Mouse (Mus musculus): ENCODE measurements around the gene Nvl. TPM values are rescaled to one million over a fixed set of nuclear protein-coding genes. Genes with fewer than 3 reads are reported as not detected.

The Nvl gene
- 52.6 and 61.5 TPM in 2 replicates for polyA plus RNA-seq (2012; rRNA removed)

DNA sequence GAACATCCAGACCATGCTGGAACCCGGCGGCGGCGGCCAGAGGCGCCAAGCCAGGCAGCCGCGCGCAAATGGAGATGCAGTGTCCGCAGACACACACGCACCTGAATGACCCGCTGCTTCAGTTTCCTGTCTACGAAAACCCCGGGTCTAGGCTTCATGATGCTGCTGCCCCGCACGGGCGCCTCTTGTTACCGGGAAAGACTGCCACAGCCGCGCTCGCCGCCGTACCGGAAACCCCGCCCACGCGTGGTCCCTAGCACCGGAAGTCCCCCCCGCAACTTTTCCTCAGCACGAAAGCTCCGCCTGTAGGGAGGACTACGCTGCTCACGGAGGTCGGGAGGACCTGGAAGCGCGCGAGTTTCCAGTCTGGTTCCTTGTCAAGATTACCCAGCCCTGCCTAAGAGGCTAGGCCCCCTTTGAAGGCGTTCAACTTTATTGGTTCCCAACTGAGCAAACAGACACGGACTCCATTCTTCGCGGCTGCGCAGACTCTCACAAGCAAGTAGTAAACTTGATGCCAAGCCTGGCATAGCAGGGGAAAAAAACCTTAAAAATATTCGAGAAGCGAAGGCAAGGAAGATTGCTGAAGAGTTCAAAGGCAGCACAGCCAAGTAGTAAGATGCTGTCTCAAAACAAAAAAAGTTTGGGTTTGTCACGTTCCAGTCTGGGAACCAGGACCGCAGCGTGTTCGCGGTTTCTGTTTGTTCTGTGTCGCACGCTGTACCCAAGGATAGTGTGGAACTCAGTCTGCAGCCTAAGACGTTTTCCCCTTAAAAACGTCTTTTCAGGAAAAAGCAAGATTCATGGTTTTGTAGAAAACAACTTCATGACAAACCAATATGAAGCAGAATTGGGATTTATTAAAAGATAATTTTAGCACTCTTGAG is at the start of gene Nvl, which contains the start of gene Cnih4:
Nvl (minus strand) TSS at position 255 of the 887 bp plus-strand sequence.
Cnih4 (plus strand) TSS at position 744 of the 887 bp plus-strand sequence.
- peak; percentile 91 to 96 for DNase-seq
- peak within 1 kb of the TSS; percentile 25 for H3K27ac ChIP-seq (ENCODE audit: insufficient read depth, low read length)
- under 1% methylated on average over 52 of the region's 52 CpGs for WGBS
- TF ChIP-seq POLR2A (IDR thresholded peaks at IDR 0.05; ENCODE audit: borderline replicate concordance, insufficient read depth, low read length) (no peak; the same call in 1 of the 2 replicates), CTCF (IDR thresholded peaks at IDR 0.05; ENCODE audit: borderline replicate concordance, insufficient read depth, low read depth, low read length) (no peak)
- peaks cover 5% of the 10 kb centered on the region; the same call in 1 of the 2 replicates for H3K4me1 ChIP-seq (ENCODE audit: control insufficient read depth, insufficient read depth, low read length)
- peak within 1 kb of the TSS; percentile 66 for H3K4me3 ChIP-seq (replicated peaks; ENCODE audit: insufficient read depth, low read depth, low read length)
- no peaks in the 10 kb centered on the region for H3K27me3 ChIP-seq (ENCODE audit: control insufficient read depth, insufficient read depth, low read length)

- DNase-seq: no peak
- H3K27me3 ChIP-seq (ENCODE audit: control insufficient read depth, insufficient read depth, low read length): no peaks in the 10 kb centered on the region
- TF ChIP-seq CTCF (IDR thresholded peaks at IDR 0.05; ENCODE audit: borderline replicate concordance, insufficient read depth, low read depth, low read length): no peak
- no peak for TF ChIP-seq POLR2A (IDR thresholded peaks at IDR 0.05; ENCODE audit: borderline replicate concordance, insufficient read depth, low read length)
- H3K4me3 ChIP-seq (replicated peaks; ENCODE audit: insufficient read depth, low read depth, low read length): no peak overlapping the region
- 87% methylated on average over 4 of the region's 4 CpGs for WGBS
- H3K4me1 ChIP-seq (ENCODE audit: control insufficient read depth, insufficient read depth, low read length): no peaks in the 10 kb centered on the region
- H3K27ac ChIP-seq (ENCODE audit: insufficient read depth, low read length): no peak overlapping the region
These were observed 44.9 kb upstream of the Nvl start for GRCm38 (mm10) chr1:181188925-181189324.

DNA sequence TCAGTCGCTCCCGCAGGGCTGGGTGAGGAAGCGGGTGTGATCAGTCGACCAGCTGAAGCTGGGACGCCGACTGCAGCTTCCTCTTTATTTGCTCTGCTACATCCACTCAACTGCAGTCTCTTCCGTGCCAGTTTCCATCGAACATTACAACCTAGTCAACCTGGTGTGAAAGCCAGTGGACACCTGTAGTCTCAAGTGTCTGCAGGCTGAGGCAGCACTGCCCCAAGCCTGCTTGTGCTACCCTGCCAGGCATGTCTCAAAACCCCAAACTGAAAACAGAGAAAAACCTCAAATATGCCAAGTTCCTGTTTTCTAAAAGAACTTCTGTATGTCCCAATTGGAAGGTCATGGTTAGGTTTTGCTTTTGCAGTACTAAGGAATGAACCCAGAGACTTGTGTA is 26.2 kb upstream of the Nvl start:
- TF ChIP-seq CTCF (IDR thresholded peaks at IDR 0.05; ENCODE audit: borderline replicate concordance, insufficient read depth, low read depth, low read length) (no peak), POLR2A (IDR thresholded peaks at IDR 0.05; ENCODE audit: borderline replicate concordance, insufficient read depth, low read length) (no peak)
- H3K4me1 ChIP-seq (ENCODE audit: control insufficient read depth, insufficient read depth, low read length): no peaks in the 10 kb centered on the region
- DNase-seq: no peak
- no peaks in the 10 kb centered on the region for H3K27me3 ChIP-seq (ENCODE audit: control insufficient read depth, insufficient read depth, low read length)
- H3K4me3 ChIP-seq (replicated peaks; ENCODE audit: insufficient read depth, low read depth, low read length): no peak overlapping the region
- WGBS: 85% methylated on average over 8 of the region's 8 CpGs
- H3K27ac ChIP-seq (ENCODE audit: insufficient read depth, low read length): no peak overlapping the region

DNA sequence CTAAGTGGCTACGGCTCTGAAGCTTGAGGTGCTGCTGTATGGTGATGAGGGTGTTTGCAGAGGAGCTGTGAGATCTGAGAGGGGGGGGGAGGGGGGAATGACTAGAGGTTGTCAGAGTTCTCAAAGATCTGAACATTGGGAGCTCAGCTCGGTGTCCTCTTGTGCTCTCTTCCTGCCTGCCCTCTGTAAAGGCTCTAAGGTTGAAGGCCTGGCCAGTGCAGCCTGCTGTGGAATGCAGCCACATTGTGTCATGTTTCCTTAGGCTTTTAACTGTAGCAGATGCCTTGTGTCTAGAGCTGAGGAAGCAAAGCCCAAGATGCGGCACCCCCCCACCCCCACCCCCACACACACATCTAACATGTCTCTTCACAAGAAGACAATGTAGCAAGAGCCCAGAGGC is 24.4 kb upstream of the Nvl start:
- 76% methylated on average over 3 of the region's 3 CpGs for WGBS
- H3K27me3 ChIP-seq (ENCODE audit: control insufficient read depth, insufficient read depth, low read length): no peaks in the 10 kb centered on the region
- TF ChIP-seq POLR2A (IDR thresholded peaks at IDR 0.05; ENCODE audit: borderline replicate concordance, insufficient read depth, low read length) (no peak), CTCF (IDR thresholded peaks at IDR 0.05; ENCODE audit: borderline replicate concordance, insufficient read depth, low read depth, low read length) (no peak)
- H3K4me1 ChIP-seq (ENCODE audit: control insufficient read depth, insufficient read depth, low read length): no peaks in the 10 kb centered on the region
- DNase-seq: no peak
- no peak overlapping the region for H3K27ac ChIP-seq (ENCODE audit: insufficient read depth, low read length)
- H3K4me3 ChIP-seq (replicated peaks; ENCODE audit: insufficient read depth, low read depth, low read length): no peak overlapping the region

GRCm38 (mm10) chr1:181167816-181168215 is 23.8 kb upstream of the Nvl start:
- Histone ChIP-seq H3K27me3 (ENCODE audit: control insufficient read depth, insufficient read depth, low read length) (no peaks in the 10 kb centered on the region), H3K4me1 (ENCODE audit: control insufficient read depth, insufficient read depth, low read length) (no peaks in the 10 kb centered on the region), H3K27ac (ENCODE audit: insufficient read depth, low read length) (no peak overlapping the region), H3K4me3 (replicated peaks; ENCODE audit: insufficient read depth, low read depth, low read length) (no peak overlapping the region)
- TF ChIP-seq POLR2A (IDR thresholded peaks at IDR 0.05; ENCODE audit: borderline replicate concordance, insufficient read depth, low read length) (no peak), CTCF (IDR thresholded peaks at IDR 0.05; ENCODE audit: borderline replicate concordance, insufficient read depth, low read depth, low read length) (no peak)
- WGBS: 63% methylated on average over 2 of the region's 2 CpGs
- no peak for DNase-seq

GRCm38 (mm10) chr1:181151541-181151940 is 7.5 kb upstream of the Nvl start:
- DNase-seq: no peak
- no peaks in the 10 kb centered on the region for H3K4me1 ChIP-seq (ENCODE audit: control insufficient read depth, insufficient read depth, low read length)
- no peaks in the 10 kb centered on the region for H3K27me3 ChIP-seq (ENCODE audit: control insufficient read depth, insufficient read depth, low read length)
- WGBS: 26% methylated on average over 5 of the region's 5 CpGs
- TF ChIP-seq POLR2A (IDR thresholded peaks at IDR 0.05; ENCODE audit: borderline replicate concordance, insufficient read depth, low read length) (no peak), CTCF (IDR thresholded peaks at IDR 0.05; ENCODE audit: borderline replicate concordance, insufficient read depth, low read depth, low read length) (no peak)
- peak overlapping the region; percentile 30 for H3K4me3 ChIP-seq (replicated peaks; ENCODE audit: insufficient read depth, low read depth, low read length)
- no peak overlapping the region for H3K27ac ChIP-seq (ENCODE audit: insufficient read depth, low read length)

DNA sequence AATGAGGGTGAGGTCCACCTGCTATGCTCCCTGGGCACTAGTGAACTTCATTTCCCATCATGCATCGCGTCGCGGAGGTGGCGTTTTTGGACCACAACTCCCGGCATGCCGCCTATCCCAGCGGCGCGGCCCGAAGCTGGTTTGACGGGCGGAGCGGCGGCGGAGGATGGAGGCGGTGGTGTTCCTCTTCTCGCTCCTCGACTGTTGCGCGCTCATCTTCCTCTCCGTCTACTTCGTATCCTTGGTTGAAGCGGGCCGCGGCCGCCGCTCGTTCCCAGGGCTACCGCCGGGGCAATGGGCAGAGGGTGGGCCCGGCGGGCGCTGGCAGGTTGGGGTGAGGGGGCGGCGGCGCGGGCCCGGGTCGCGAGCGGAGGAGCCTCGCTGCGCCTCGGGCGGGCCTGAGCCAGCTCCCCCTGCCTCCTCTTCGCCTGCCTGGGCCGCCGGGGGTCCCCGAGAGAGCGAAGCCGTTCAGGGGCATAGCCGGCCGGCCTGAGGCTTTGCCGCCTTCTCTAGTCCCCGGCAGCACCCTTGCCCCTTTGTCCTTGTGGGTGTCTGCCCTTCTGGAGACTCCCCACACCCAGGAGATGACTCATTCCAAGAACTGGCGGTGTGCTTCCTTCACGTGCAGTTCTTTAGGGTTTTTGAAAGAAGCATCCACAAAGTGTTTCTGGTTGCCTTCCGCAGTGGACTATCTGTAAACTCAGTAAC is 7.0 kb upstream of the Nvl start:
- Histone ChIP-seq H3K4me1 (ENCODE audit: control insufficient read depth, insufficient read depth, low read length) (no peaks in the 10 kb centered on the region), H3K4me3 (replicated peaks; ENCODE audit: insufficient read depth, low read depth, low read length) (peak overlapping the region; percentile 75), H3K27ac (ENCODE audit: insufficient read depth, low read length) (0 out of 2 replicates have a peak overlapping the region, but pooled peaks have one; percentile 8), H3K27me3 (ENCODE audit: control insufficient read depth, insufficient read depth, low read length) (no peaks in the 10 kb centered on the region)
- 1% methylated on average over 59 of the region's 59 CpGs for WGBS
- TF ChIP-seq CTCF (IDR thresholded peaks at IDR 0.05; ENCODE audit: borderline replicate concordance, insufficient read depth, low read depth, low read length): no peak
- peak; percentile 78 for TF ChIP-seq POLR2A (IDR thresholded peaks at IDR 0.05; ENCODE audit: borderline replicate concordance, insufficient read depth, low read length)
- DNase-seq: peak; percentile 91
